Mouse (Mus musculus) cerebellum, postnatal 25 days (tissue): ENCODE results near the gene Impdh2.

Source experiments
- DNase-seq, 2 experiments: peaks; one replicate each; pipeline ENCODE4 v3.0.0; 2021; ENCODE audit warnings: mixed read lengths in 2 of 2

Impdh2 gene

GRCm38 (mm10) chr9:108560227-108560841 is at the start of gene Impdh2:
TSS of gene Impdh2 (plus strand) at chr9:108560286.
- DNase-seq, result peak; percentile 91 to 94

GRCm38 (mm10) chr9:108516380-108517251 is 43.5 kb upstream of the Impdh2 start, which contains the start of gene Qrich1:
TSS of gene Qrich1 (plus strand) at chr9:108516806.
- DNase-seq, result peak; percentile 96 to 97

DNA sequence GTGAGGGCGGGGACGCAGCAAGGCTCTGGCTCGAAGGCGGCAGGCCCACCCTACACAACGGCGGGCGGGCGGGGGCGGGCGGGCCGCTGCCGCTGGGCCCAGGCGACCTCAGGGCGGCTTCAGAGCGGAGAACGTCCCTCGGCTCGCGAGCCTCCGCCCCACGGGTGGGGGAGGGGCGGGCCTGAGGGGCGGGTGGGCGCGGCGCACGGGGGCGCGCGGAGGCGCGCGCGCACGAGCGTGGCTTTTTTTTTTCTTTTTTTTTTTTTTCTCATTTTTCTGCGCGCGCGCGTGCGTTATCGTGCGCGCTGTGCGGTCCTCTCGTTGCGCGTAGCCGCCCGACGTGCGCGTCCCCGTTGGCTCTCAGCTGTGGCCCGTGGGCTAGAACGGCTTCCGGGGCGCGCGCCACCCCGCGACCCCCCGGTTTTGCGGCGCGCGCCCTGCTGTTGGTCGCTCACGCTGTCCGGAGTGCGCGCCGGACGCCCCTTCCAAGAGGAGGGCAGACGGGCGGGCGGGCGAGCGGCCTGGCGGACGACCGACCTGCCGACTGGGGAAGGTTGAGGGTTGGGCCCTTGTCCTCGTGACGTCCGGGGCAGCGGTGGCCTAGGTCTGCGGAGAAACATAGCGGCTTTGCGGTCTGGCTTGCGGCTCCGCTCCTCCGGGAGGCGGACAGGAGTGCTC is 42.7 kb upstream of the Impdh2 start:
- DNase-seq, result peak; percentile 87 to 93

DNA sequence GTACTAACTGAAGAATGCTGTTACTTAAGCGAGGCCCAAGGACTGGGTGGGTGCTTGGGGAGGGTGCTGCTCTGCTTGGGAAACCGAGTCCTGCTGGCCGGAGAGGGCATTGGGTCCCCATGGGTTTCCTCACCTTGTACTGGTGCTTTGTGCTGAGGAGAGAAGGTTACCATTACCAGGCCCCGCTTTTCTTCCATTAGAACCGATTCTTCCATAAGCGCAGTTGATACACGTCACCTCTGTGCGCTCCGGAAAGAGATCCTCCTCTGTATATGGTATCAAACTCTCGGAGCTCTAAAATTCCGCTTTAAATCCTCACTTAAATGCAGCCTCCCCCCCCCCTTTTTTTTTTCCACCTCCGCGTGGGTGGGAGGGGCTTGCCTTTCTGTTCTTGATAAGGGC is 42.2 kb upstream of the Impdh2 start:
- DNase-seq, result no peak

- no peak for DNase-seq
These were observed 38.5 kb upstream of the Impdh2 start for GRCm38 (mm10) chr9:108521604-108522003.

GRCm38 (mm10) chr9:108523341-108523740 is 36.7 kb upstream of the Impdh2 start:
- DNase-seq, result no peak

DNA sequence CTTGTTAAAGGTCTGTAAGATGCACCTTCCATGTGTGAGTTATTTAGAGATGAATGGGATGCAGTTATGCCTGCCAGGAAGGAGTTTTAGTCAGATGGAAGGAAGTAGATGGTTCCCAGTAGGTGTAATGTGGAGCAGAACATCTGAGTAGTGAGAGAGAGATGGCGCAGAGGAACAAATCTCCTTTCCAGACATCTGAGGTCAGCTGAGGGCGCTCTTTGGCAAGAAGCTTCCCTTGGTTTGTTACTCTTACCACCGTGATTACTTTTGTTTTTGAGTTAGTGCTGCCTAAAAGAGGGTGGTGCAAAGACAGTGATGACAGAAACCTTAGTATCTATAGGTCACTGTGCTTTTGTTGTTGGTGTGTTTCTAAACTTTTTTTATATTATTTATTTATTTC is 34.7 kb upstream of the Impdh2 start:
- DNase-seq, result no peak

DNA sequence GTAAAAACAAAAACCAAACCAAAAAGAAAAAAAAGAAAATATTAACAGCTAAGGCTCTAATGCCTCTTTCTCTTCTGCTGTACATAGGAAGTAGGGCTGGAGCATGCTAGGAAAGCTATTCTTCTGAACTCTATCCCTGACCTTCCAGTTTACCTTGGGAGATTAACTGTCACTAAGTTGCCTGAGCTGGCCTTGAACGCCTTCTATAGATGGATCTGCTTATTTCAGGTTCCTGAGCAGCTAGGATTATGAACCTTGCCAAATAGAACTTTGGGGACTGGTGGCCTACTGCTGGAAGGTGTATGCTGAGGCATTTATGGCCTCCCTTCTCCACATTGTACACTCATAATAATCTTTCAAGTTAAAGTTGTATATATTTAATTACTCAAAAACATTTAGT is 29.1 kb upstream of the Impdh2 start:
- no peak for DNase-seq

DNA sequence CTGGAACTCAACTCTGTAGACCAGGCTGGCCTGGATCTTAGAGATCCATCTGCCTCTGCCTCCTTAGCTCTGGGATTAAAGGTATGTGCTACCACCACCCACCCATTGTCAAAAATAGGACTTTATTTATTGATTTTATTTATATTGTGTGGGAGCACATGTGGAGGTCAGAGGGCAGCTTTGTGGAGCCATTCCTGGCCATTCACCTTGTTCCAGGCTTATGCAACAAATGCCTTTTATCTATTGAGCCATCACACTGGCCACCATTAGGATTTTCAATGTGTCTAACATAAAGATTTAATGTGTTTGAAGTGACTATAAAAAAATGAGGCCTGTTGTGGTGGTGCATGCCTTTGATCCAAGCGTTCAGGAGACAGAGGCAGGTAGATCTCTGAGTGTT is 28.6 kb upstream of the Impdh2 start:
- DNase-seq, result no peak

DNA sequence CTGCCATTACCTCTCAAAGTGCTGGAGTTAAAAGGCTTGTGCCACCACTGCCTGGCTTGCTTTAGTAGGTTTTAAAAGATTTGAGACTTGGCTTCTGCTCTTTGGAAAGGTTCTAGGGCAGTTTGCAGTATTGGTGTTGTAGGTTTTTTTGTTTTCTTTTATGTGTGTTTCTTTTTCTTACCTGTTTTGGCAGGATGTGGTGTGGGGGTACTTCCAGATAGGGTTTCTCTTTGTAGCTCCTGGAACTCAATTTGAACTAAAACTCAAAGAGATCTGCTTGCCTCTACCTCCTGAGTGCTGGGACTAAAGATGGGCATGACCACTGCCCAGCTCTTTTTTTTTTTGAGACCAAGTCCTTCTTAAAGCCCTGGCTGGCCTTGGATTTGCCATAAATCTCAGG is 19.2 kb upstream of the Impdh2 start:
- DNase-seq, result no peak

GRCm38 (mm10) chr9:108545986-108546385 is 14.1 kb upstream of the Impdh2 start:
- DNase-seq, result no peak

- DNase-seq, result no peak
These were observed 13.2 kb upstream of the Impdh2 start for GRCm38 (mm10) chr9:108546875-108547274.

DNA sequence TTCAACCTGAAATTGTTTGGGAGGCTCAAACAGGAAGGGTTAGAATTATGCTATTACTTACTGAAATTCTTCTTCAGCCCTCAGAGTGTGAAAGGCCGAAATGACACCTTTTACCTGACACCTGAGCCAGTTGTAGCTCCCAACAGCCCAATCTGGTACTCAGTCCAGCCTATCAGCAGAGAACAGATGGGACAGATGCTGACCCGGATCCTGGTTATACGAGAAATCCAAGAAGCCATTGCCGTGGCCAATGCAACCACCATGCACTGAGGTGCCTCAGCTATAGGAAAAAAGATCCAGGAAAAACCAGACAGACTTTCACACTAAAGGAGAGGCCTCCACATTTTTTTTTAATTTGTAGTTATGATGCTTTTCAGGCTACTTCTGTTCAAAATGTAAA is 917 bp upstream of the Impdh2 start:
- no peak for DNase-seq

DNA sequence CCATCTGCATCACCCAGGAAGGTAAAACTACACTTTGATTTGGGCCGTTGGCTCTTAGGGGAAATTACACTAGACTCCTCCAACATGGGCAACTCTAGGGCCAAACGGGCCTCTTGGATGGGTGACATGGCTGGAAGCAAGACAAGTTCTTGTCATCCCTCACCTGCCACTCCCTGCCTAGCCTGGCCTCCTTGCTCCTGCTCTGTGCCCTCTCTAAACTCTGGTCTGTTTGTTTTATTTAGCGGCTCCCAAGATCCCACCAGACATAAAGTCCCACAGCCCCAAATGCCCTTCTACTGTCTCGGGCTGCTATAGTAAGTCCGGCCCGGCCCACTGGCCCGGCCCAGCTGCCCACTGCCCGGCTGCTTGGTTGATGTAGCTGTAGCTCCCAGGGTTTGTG is 3.6 kb downstream of the Impdh2 start:
- no peak for DNase-seq

GRCm38 (mm10) chr9:108564131-108564530 is 4.0 kb downstream of the Impdh2 start:
- DNase-seq, result no peak

DNA sequence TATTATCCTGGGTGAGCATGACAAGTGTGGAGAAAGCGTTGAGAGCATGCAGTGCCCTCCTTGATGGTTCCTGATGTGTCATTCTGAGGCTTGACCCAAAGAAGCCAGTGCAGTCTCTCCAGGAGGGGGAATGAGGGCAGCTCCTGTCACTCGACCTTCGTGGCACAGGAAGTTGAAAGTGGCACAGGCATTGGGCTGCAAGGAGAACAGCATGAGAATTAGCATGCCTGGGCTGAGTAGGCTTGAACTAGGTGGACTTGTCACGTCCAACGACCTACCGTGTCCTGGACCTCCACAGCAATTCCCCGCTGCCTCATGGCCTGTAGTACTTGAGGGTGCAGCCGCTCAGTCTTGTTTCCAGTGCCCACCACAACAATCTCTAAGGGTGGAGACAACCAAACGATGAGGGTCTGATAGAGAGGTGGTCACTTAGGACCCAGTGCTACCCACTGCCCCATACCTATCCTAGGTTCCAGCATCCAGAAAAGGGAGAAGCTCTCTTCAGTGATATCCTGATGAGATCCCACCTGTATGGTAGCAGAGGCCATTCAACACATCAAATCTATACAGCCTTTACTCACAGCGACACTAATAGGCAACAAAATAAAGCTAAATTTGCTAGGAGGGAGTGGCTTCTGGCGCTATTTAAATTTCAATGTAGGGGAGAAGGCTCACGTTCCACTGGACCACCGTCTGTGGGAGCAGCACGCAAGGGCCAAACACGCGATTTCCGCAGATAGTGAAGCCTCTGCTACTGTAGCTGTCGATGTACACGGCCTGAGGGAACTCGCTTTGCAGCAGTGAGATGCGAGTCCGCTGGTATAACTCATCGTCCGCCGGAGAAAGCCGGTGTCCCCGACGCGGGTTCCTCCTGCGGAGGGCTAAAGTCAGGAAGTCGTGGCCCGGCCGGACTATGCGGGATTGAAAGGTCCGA is 6.1 kb downstream of the Impdh2 start:
- DNase-seq, result peak in 1 of 2 experiments; percentile 15

GRCm38 (mm10) chr9:108566815-108567776 is 7.0 kb downstream of the Impdh2 start, which contains the start of gene Ndufaf3:
TSS of gene Ndufaf3 (minus strand) at chr9:108567434.
- DNase-seq, result peak; percentile 98 to 99

DNA sequence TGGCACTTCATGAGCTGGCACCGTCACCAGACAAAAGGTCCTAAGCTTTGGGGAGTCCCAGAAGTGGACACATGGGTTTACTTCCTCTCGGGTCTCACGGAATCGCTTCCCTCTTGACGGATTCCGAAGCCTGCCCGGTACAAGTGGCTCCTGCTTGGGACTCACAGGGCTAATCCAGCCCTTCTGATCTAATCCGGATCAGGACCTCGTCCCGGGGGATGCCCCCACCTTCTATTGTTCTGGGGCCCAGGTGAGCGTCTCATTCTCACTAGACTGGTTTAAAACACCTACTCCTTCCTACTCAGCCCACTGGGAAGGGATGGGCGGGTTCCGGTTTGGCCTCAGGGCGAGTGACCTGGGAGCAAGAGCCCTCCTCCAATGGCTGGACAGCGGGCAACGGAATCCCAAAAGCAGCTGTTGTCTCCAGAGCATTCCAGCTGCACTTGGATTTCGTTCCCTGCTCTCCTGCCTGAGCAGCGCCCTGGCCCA is 7.9 kb downstream of the Impdh2 start:
- no peak for DNase-seq

- DNase-seq, result peak; percentile 6 to 30
These were observed 8.4 kb downstream of the Impdh2 start for GRCm38 (mm10) chr9:108568511-108568921.

- DNase-seq, result peak; percentile 89 to 95
These were observed 9.5 kb downstream of the Impdh2 start, which contains the start of gene Dalrd3 for GRCm38 (mm10) chr9:108569381-108570206. TSS of gene Dalrd3 (plus strand) at chr9:108569886.
